Mouse (Mus musculus): ENCODE data around the gene 2700049A03Rik.

2700049A03Rik gene

GRCm38 (mm10) chr12:71183736-71184135 is 47.1 kb downstream of the 2700049A03Rik start:
- DNase-seq (ENCODE audit: low spot score) = no peak

GRCm38 (mm10) chr12:71184396-71184795 is 47.7 kb downstream of the 2700049A03Rik start:
- no peak for DNase-seq (ENCODE audit: low spot score)

- no peak for DNase-seq (ENCODE audit: low spot score)
Measured at GRCm38 (mm10) chr12:71192705-71193104, 56.1 kb downstream of the 2700049A03Rik start.

GRCm38 (mm10) chr12:71197671-71198070 is 61.0 kb downstream of the 2700049A03Rik start:
- DNase-seq (ENCODE audit: low spot score) = no peak

- DNase-seq (ENCODE audit: low spot score) = no peak
Measured at GRCm38 (mm10) chr12:71201753-71202152, 65.1 kb downstream of the 2700049A03Rik start.

GRCm38 (mm10) chr12:71204303-71204702 is 67.7 kb downstream of the 2700049A03Rik start:
- DNase-seq (ENCODE audit: low spot score) = no peak

- DNase-seq (ENCODE audit: low spot score) = no peak
Measured at GRCm38 (mm10) chr12:71217191-71217590, 80.5 kb downstream of the 2700049A03Rik start.

GRCm38 (mm10) chr12:71217866-71218522 is 81.3 kb downstream of the 2700049A03Rik start:
- no peak for DNase-seq (ENCODE audit: low spot score)

- no peak for DNase-seq (ENCODE audit: low spot score)
Measured at GRCm38 (mm10) chr12:71222761-71223160, 86.1 kb downstream of the 2700049A03Rik start.

- DNase-seq (ENCODE audit: low spot score) = no peak
Measured at GRCm38 (mm10) chr12:71227769-71228168, 91.1 kb downstream of the 2700049A03Rik start.

- DNase-seq (ENCODE audit: low spot score) = no peak
Measured at GRCm38 (mm10) chr12:71228925-71229649, 92.4 kb downstream of the 2700049A03Rik start.

GRCm38 (mm10) chr12:71231561-71231960 is 94.9 kb downstream of the 2700049A03Rik start:
- DNase-seq (ENCODE audit: low spot score) = no peak

GRCm38 (mm10) chr12:71233426-71233825 is 96.8 kb downstream of the 2700049A03Rik start:
- DNase-seq (ENCODE audit: low spot score) = no peak

- DNase-seq (ENCODE audit: low spot score) = no peak
Measured at GRCm38 (mm10) chr12:71237074-71237473, 100.4 kb downstream of the 2700049A03Rik start.

- DNase-seq (ENCODE audit: low spot score) = no peak
Measured at GRCm38 (mm10) chr12:71242791-71243190, 106.1 kb downstream of the 2700049A03Rik start.

- DNase-seq (ENCODE audit: low spot score) = no peak
Measured at GRCm38 (mm10) chr12:71244766-71245390, 108.2 kb downstream of the 2700049A03Rik start.

GRCm38 (mm10) chr12:71247191-71247590 is 110.5 kb downstream of the 2700049A03Rik start:
- no peak for DNase-seq (ENCODE audit: low spot score)

GRCm38 (mm10) chr12:71249348-71249747 is 112.7 kb downstream of the 2700049A03Rik start:
- DNase-seq (ENCODE audit: low spot score) = no peak

- no peak for DNase-seq (ENCODE audit: low spot score)
Measured at GRCm38 (mm10) chr12:71252509-71253167, 116.0 kb downstream of the 2700049A03Rik start.

GRCm38 (mm10) chr12:71254779-71255178 is 118.1 kb downstream of the 2700049A03Rik start:
- no peak for DNase-seq (ENCODE audit: low spot score)

GRCm38 (mm10) chr12:71258196-71258920 is 121.7 kb downstream of the 2700049A03Rik start:
- DNase-seq (ENCODE audit: low spot score) = peak; percentile 45

- DNase-seq (ENCODE audit: low spot score) = no peak
Measured at GRCm38 (mm10) chr12:71264211-71264610, 127.6 kb downstream of the 2700049A03Rik start.
